Mouse (Mus musculus): ENCODE results near the gene Naa50. TPM values are rescaled to one million over a fixed set of nuclear protein-coding genes. Genes with fewer than 3 reads are reported as not detected.
A peak's percentile ranks its signal among the peaks of the same experiment; 100 is the strongest.

Gene Naa50
- total RNA-seq, 1 experiment from 2014 or later: 169 TPM

GRCm38 (mm10) chr16:44190032-44190431 is 50.4 kb downstream of the Naa50 start:
- ATAC-seq (replicated peaks; ENCODE audit: low read depth, poor library complexity, severe bottlenecking): peak; percentile 63

DNA sequence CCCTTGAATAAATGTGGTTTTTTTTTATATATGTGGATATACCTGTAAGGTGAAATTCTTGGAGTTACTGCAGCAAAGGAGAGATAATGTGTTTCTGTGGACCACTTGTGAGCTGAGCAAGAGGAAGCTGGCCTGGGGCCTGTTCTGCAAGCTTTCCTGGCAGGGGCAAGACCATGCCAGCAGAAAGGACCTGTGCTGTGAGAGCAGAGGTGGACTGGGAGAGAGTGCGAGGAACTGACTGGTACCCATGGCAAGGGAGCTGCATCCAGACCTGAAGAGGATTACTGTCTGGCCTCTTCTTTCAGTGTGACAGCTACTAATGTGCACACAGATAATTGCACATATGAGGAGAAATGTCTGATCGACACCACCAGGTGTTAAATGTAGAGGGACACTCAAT is 51.3 kb downstream of the Naa50 start:
- no peak for ATAC-seq (replicated peaks; ENCODE audit: low read depth, poor library complexity, severe bottlenecking)

DNA sequence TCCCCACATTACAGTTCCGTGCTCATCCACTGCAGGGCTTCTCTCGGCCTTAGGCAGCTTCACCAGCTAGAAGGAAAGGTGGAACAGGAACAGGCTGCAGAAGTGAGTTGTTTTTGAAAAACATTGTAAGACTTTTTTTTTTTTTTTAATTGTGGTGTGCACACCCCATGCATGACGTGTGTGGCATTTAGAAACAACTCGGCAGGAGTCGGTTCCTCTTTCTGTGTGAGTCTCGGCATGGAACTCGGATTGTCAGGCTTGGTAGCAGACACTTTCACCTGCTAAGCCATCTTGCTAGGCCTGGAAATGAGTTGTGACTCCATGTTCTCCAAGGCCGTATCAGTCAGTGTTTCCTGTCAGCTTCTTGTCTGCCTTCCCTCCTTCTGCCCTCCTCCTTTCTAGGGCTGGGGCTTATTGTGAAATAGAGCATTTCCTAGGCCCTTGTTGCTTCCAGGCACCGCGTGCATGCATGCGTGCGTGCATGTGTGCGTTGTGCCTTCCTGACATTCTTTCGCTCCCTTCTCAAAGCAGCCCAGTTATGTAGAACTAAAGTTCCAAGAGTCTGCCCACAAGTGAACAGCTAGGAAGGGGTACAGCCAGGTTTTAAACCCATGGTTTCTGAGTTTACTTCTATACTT is 59.6 kb downstream of the Naa50 start:
- ATAC-seq (replicated peaks; ENCODE audit: low read depth, poor library complexity, severe bottlenecking): peak; percentile 86

DNA sequence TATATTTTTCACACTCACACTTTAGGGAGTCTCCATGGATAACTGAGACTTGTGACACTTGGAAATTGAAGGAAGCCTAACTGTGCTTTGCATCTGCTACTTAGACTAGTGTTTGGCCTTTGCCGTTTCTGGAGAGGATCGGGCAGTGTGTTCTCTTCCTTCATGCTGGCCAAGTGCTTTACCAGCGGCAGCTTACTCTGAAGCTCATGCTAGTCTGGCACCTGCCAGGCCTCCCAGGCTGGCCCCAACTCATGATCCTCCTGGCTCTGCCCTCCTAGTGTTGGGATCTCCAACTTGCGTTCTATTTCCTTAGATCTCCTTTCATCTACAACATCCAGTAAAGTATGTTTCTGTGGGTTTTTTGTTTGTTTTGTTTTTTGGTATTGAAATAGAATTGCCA is 60.5 kb downstream of the Naa50 start:
- no peak for ATAC-seq (replicated peaks; ENCODE audit: low read depth, poor library complexity, severe bottlenecking)

DNA sequence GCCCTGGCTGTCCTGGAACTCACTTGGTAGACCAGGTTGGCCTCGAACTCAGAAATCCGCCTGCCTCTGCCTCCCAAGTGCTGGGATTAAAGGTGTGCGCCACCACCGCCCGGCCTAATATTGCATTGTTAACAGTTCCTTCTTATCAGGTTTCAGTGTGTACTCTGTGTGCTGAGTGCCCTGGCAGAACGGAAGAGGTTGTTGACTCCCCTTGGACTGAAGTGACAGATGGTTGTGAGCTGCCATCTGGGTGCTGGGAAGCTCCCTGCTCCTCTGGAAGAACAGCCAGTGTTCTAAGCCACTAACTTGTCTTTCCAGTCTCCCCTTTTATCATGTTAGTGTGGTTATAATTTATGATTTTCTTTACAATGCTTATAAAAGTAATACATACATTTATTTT is 64.7 kb downstream of the Naa50 start:
- ATAC-seq (replicated peaks; ENCODE audit: low read depth, poor library complexity, severe bottlenecking): no peak

DNA sequence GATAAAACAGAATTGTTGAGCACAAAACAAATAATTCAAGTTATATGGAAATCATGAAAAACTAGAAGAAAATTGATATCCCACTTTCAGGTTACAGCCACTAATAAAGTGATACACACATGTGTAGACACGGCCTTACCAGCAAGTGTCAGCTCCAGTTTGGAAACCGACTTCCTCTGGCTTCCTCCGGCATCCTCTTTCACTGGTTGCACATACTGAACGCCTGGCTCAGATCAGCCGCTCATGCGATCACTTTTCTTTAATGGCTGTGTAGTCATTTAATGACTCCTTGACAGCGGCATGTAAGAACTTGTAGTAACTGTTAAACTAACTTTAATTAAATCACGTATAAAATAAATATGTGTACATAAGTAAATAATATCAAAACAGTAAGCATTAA is 66.3 kb downstream of the Naa50 start:
- no peak for ATAC-seq (replicated peaks; ENCODE audit: low read depth, poor library complexity, severe bottlenecking)

DNA sequence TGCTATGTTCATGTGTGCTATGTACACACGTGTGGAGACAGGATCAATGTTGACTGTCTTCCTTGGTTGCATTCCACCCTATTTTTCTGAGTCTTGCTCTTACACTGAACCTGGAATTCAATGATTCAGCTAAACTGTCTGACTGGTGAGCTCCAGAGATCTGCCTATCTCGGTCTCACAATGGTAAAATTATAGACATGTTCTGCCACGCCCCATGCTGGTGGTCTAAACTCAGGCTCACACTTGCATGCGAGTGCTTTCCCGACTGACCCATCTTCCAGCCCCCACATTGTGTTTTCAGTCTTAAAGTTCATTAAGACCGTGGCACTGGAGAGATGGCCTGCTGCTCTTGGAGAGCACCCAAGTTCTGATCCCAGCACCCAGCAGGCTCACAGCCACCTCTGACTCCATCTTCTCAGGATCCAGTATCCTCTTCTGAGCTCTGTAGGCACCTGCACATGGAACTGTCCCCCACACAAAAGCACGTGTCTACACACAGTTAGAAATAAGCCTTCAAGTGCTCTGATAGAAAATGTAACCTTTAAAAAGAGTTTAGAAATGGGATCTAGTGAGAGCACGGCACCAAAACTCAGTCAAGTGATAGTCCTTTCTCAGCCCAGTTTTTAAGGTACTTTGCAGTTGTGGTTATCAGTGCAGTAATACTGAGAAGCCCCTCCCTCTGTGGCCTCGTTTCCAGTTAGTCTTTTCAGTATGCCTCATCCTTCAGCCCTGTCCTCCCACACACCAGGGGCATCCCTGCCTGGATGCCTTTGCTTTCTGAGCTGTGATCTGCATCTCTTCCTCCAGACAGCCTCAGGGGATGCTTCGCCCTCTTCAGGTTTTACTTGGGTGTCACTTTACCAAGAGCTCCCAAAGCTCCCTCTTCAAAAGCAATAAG is 70.8 kb downstream of the Naa50 start:
- ATAC-seq (replicated peaks; ENCODE audit: low read depth, poor library complexity, severe bottlenecking): no peak

- ATAC-seq (replicated peaks; ENCODE audit: low read depth, poor library complexity, severe bottlenecking): no peak
These were observed 71.4 kb downstream of the Naa50 start for GRCm38 (mm10) chr16:44211054-44211414.

- ATAC-seq (replicated peaks; ENCODE audit: low read depth, poor library complexity, severe bottlenecking): no peak
These were observed 73.1 kb downstream of the Naa50 start for GRCm38 (mm10) chr16:44212703-44213102.

Other genes starting within 250 kb of the Naa50 start
- 47.0 and 61.5 TPM in 2 replicates for gene Qtrt2, start 213.0 kb upstream of the Naa50 start, total RNA-seq (2017)
- gene Zdhhc23, start 160.0 kb upstream of the Naa50 start, total RNA-seq (2017): 1.3 and 2.1 TPM in 2 replicates
- 5.1 and 7.1 TPM in 2 replicates for gene Gramd1c, start 76.5 kb upstream of the Naa50 start, total RNA-seq (2017)
- gene Atp6v1a, start 125 bp upstream of the Naa50 start, total RNA-seq (2017): 54.5 and 62.3 TPM in 2 replicates
- gene Usf3, start 33.4 kb downstream of the Naa50 start, total RNA-seq (2017): 14.4 and 18.0 TPM in 2 replicates
- gene Sidt1, start 193.4 kb downstream of the Naa50 start, total RNA-seq (2017): not detected in 2 replicates
- 28.3 and 45.9 TPM in 2 replicates for gene Spice1, start 207.3 kb downstream of the Naa50 start, total RNA-seq (2017)